Mouse (Mus musculus) spleen, adult 2 months (tissue): Measurements from ENCODE around the gene Mgst3.

Experiments
- CTCF ChIP-seq: fragments of 200-500 bp; IDR thresholded peaks from 2 replicates; pipeline ENCODE4 v1.5.1; 2011; ENCODE audit warnings: mild to moderate bottlenecking, inconsistent platforms; ENCODE audit not compliant: insufficient read depth, insufficient read length, insufficient replicate concordance; ENCODE audit errors: extremely low read depth
- POLR2A ChIP-seq: fragments of 200-500 bp; IDR thresholded peaks from 2 replicates; pipeline ENCODE4 v1.6.1; 2011; ENCODE audit warnings: low read depth, low read length, inconsistent platforms

DNA sequence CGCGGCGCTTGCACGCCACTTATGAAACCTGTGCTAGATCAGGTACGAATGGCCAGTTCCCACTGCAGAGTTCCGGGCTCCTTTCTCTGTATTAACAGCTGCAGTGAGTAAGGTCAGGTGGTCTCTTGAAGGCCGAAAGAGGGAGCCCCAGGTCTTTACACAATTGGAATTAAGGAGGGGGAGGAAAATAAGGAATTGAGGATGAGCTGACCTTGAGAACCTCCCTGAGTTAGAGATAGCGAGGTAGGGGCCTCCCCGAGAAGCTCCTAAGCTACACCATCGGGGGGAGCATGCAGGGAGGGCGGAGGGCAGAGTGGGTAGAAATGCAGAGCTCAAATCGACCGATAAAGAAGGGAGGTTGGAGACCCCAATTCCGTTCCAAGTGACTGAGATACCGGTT is 360 bp downstream of the Mgst3 start:
- no peak for TF ChIP-seq POLR2A
- no peak for TF ChIP-seq CTCF
